Mouse (Mus musculus) induced T-regulatory cell, adult 2 months (primary cell): ENCODE measurements around the gene Ddx31.

Source experiments
- DNase-seq: peaks from one replicate; pipeline ENCODE4 v3.0.0-alpha.2; 2012; ENCODE audit warnings: low read depth

Ddx31 gene

GRCm38 (mm10) chr2:28840222-28840951 is at the start of gene Ddx31, which contains the start of gene Gtf3c4:
Gene Ddx31, plus strand, starts transcription at chr2:28840406.
Gene Gtf3c4, minus strand, starts transcription at chr2:28840360.
- peak; percentile 97 for DNase-seq

DNA sequence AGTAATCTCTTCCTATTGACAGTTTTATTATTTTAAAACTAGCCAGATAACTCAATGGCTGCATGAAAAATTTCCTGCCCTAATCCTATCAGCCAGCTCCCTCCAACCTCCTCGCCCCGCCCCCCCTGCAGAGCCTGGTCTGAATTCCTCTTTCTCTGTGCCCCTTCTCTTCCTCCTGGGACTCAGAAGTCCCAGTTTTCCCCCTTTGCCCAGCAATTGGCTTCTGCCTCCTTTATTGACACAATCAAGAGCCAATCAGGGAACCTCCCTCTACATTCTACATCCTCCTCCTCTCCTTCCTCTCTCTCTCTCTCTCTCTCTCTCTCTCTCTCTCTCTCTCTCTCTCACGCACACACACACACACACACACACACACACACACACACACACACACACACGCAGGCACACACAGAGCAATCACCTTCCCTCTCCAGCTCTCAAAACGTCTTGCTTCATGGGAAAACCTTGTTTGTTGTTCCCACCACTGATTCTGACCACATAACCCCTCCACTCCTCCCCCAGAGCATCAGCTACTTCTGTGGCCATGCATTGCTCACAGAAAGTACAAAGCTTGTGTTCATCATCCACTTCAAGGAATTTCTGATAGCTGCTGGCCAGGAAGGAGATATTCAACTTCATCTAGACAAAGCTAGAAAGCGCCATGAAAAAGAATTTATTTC is 47.1 kb upstream of the Ddx31 start:
- no peak for DNase-seq

GRCm38 (mm10) chr2:28794623-28795022 is 45.6 kb upstream of the Ddx31 start:
- peak; percentile 4 for DNase-seq

- no peak for DNase-seq
Observed at GRCm38 (mm10) chr2:28796298-28796697, 43.9 kb upstream of the Ddx31 start.

DNA sequence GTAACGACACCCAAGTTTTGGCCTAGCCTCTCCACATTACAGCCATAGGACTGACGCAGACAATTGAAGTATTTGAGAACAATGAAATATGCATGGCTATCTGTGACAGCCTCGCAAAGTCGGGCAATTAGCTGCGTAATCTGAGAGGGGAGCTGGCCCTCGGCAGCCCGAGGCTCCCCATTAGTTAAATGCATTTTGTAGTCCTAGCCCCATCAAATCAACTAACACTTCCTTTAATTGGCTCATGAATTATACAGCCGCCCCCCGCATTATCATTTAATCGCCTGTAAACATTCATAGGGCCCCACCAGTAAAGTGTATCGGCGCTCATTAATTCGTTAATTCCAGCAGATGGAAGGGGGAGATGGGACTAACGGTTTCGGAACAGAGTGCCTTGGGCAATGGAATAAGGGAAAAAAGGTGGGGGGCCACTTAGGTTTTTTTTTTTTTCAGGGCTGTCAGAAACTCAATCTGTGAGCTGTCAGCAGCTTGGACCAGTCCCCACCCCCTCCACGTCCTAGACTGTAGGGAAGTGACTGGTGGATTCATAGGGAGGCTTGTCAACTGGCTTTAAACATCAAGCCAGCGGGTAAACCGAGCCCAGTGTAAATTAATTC is 42.6 kb upstream of the Ddx31 start:
- DNase-seq: no peak

DNA sequence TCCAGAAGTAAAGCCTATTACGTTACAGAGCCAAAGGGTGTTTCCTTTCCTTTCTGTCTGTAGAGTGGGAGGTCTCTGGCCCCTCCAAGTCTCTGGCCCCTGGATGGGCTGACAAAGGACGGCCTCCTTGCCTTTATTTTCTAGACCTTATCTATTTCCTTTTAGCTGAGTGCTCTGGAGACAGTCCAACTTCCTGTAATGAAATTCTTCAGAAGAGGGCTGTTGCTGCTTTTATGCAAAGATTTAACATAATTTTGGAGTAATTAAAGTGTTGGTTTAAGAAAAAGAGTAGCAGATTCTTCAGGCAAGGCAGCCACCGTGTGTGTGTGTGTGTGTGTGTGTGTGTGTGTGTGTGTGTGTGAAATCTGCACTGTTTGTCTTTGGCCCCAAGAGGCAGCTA is 41.8 kb upstream of the Ddx31 start:
- no peak for DNase-seq

GRCm38 (mm10) chr2:28799575-28799974 is 40.6 kb upstream of the Ddx31 start:
- no peak for DNase-seq

DNA sequence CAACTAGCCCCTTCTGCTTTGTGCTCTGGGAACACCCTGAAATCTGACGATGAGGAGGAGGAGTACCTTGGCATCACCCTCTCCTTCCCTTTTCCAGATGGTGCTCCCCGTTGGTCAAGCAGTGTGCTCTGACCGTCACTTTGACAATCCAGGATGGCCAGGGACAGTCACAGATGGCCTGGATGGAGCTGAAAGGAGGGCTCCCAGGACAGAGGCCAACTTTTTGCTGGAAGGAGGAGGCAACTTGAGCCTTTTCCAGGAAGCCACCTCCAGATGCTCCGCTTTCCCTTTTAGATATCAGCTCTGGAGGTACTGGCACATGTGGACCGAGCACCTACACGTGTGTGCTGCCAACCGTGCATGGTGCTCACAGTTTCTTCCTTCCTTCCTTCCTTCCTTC is 36.8 kb upstream of the Ddx31 start:
- DNase-seq: no peak

GRCm38 (mm10) chr2:28808841-28809240 is 31.4 kb upstream of the Ddx31 start:
- DNase-seq: no peak

GRCm38 (mm10) chr2:28810260-28811013 is 29.8 kb upstream of the Ddx31 start:
- DNase-seq: no peak

- DNase-seq: no peak
Observed at GRCm38 (mm10) chr2:28818866-28819265, 21.3 kb upstream of the Ddx31 start.

GRCm38 (mm10) chr2:28829265-28829664 is 10.9 kb upstream of the Ddx31 start:
- no peak for DNase-seq

DNA sequence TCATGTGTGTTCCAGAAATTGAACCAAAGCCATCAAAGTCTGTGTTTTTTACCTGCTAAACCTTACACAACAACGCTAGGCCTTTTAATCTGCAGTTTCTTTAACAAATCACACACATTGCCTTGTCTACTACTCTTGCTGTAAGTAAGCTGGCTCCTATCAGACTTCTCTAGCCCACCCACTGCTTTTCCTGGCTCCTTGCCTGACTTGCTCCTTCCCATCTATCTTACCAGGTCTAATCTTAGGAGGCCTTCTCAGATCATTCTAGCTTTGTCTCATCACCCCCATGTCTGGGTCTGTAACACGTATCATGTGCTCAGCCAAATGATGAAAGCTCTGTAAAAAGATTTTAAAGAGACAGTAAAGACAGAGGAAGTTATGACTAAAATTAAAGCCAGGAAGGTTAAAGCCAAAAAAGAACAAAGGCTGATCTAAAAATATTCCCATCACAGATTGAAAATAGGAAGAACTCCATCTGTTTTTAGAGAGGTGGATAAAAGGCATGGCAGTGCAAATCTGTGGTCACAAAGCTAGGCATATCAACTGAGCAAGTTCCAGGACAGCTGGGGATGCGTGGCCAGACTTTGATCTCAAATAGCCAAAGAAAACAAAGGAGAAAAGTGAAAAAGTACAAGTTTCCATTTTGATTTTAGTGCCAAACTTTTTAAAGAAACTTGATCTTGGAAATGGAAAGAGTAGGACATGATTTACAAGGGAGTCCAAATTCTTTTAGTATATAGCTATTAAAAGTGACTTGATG is 3.8 kb upstream of the Ddx31 start:
- no peak for DNase-seq

DNA sequence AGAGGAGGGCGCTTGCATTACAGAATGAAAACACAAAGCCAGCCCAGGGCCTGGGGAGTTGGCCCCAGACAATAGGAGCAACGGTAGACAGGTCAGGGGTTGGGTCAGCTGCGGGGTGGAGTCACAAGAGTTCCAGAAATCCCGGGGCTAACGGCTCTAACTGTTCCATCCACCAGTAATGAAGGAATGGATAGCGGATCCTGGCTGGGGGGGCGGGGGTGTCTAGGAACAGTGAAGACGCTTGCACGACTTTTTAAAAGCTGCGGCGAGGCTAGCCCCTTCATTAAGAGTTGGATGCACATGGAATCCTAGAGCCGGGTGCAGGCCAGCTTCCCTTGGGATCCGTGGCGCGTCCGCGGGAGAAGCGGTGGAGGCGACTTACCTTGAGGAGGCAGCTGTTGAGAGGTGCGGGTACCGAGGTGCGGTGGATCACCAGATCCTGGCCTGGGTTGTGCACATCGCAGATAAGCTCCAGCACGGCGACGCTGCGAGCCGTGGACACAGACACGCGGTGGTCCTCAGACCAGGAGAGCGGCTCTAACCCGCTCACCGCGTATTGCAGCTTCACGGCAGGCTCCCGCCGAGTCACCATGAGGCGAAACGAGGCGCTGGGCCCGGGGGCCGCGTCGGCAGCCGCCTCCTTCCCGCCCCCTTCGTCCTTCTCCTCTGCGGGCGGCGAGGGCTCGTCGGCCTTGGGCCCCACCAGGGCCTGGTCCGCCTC is 545 bp upstream of the Ddx31 start:
- peak; percentile 35 for DNase-seq

GRCm38 (mm10) chr2:28842042-28842441 is 1.8 kb downstream of the Ddx31 start:
- DNase-seq: no peak

- DNase-seq: no peak
Observed at GRCm38 (mm10) chr2:28848879-28849278, 8.7 kb downstream of the Ddx31 start.

- DNase-seq: no peak
Observed at GRCm38 (mm10) chr2:28852594-28852993, 12.4 kb downstream of the Ddx31 start.

- DNase-seq: no peak
Observed at GRCm38 (mm10) chr2:28855773-28856172, 15.6 kb downstream of the Ddx31 start.

- DNase-seq: no peak
Observed at GRCm38 (mm10) chr2:28859303-28859702, 19.1 kb downstream of the Ddx31 start.

DNA sequence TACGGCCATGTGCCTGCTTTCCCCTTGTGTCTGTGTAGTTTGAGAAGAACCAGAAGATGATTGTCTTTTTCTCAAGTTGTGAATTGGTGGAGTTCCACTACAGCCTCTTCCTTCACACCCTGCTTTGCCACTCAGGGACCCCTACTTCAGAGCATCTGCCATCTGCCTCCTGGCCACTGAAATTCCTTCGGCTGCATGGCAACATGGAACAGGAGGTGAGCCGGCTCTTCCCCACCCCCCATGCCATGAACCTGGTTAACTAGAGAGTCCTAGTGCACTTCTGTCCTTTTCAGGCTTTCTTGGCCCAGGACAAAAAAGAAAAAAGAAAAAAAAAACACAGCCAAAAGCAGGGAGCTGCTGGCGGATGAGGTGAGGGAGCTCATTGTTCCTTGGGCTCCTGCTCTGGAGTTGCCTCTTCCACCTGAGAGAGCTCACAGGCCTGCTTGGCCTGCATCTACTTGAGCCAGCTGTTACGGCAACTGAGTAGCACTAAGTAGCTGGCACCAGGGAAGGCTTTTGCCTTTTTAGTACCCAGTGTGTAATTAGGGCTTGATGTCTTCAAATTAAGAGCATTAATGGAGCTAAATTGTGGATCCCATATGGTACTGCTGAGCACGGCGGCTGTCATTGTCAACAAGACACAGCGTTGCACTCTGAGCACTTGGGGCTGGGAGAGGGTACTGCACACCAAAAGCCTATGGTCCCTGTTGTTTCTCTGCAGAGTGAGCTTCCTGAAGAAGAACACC is 20.6 kb downstream of the Ddx31 start:
- no peak for DNase-seq
